Mouse (Mus musculus) G1E (cell line): ENCODE measurements at regions not wholly inside any gene's neighbourhood (a gene's known extent, or its start where the extent isn't known, plus 50 kb on each side); places are given as distances from the start of the nearest gene placed in this dataset.

Source experiments
- CTCF ChIP-seq: IDR thresholded peaks from 2 replicates; pipeline ENCODE4 v1.5.1; 2012; ENCODE audit warnings: low read depth, low read length, inconsistent platforms, mixed read lengths
- GATA1 ChIP-seq: IDR thresholded peaks from 2 replicates; pipeline ENCODE4 v1.6.1; 2012; ENCODE audit warnings: borderline replicate concordance, low read length, inconsistent platforms, mixed read lengths
- TAL1 ChIP-seq: conservative IDR thresholded peaks from 2 replicates; pipeline ENCODE4 v1.6.1; 2012; ENCODE audit warnings: low read depth, low read length, inconsistent platforms, mixed read lengths

GRCm38 (mm10) chr6:51658360-51658759 lies 134.7 kb downstream of the Snx10 start:
- TF ChIP-seq CTCF (no peak), GATA1 (no peak), TAL1 (no peak)
